Mouse (Mus musculus) limb, embryonic 14.5 days (tissue): ENCODE results near the gene Cdc42bpb. TPM values are rescaled to one million over a fixed set of nuclear protein-coding genes. Genes with fewer than 3 reads are reported as not detected.

Source experiments
- ATAC-seq: fragments of 200-750 bp; cut with Nextera tagmentation; 2 replicates; pipeline ENCODE4 v1.8.0; 2017; ENCODE audit warnings: low read depth, moderate number of reproducible peaks, moderate TSS enrichment; ENCODE audit not compliant: low FRiP score
- DNase-seq: peaks from one replicate; pipeline ENCODE4 v3.0.0-alpha.2; 2015; ENCODE audit warnings: low spot score
- H3K27ac ChIP-seq: fragments of 300-500 bp; sonication (generic); replicated peaks from 2 replicates; pipeline ENCODE4 v1.5.1; 2014; ENCODE audit warnings: low read depth, mild to moderate bottlenecking, low read length, moderate library complexity, mixed read lengths
- H3K27me3 ChIP-seq: fragments of 300-500 bp; sonication (generic); 2 replicates; pipeline ENCODE4 v1.6.1; 2014; ENCODE audit warnings: low read length, mixed read lengths; ENCODE audit not compliant: control insufficient read depth, insufficient read depth
- H3K36me3 ChIP-seq: fragments of 300-500 bp; sonication (generic); 2 replicates; pipeline ENCODE4 v1.6.1; 2014; ENCODE audit warnings: mild to moderate bottlenecking, low read length, moderate library complexity, mixed read lengths; ENCODE audit not compliant: control insufficient read depth, insufficient read depth
- H3K4me1 ChIP-seq: fragments of 300-500 bp; sonication (generic); 2 replicates; pipeline ENCODE4 v1.6.1; 2014; ENCODE audit warnings: antibody characterized with exemption, low read length, mixed read lengths; ENCODE audit not compliant: control insufficient read depth, insufficient read depth
- H3K4me2 ChIP-seq: fragments of 300-500 bp; sonication (generic); replicated peaks from 2 replicates; pipeline ENCODE4 v1.6.1; 2014; ENCODE audit warnings: low read depth, mild to moderate bottlenecking, low read length, moderate library complexity; ENCODE audit not compliant: severe bottlenecking
- H3K4me3 ChIP-seq: fragments of 300-500 bp; sonication (generic); replicated peaks from 2 replicates; pipeline ENCODE4 v1.5.1; 2014; ENCODE audit warnings: low read length
- H3K9ac ChIP-seq: fragments of 300-500 bp; sonication (generic); 2 replicates; pipeline ENCODE4 v1.6.1; 2014; ENCODE audit warnings: mild to moderate bottlenecking, low read depth, low read length, moderate library complexity; ENCODE audit not compliant: severe bottlenecking
- H3K9me3 ChIP-seq: fragments of 300-500 bp; sonication (generic); 2 replicates; pipeline ENCODE4 v1.6.1; 2016; ENCODE audit warnings: low read length; ENCODE audit not compliant: control insufficient read depth
- POLR2A ChIP-seq: fragments of 200-500 bp; IDR thresholded peaks from 2 replicates; pipeline ENCODE4 v1.8.0; 2012; ENCODE audit warnings: inconsistent platforms, mild to moderate bottlenecking, moderate library complexity, borderline replicate concordance; ENCODE audit not compliant: insufficient read depth, insufficient read length; ENCODE audit errors: extremely low read depth
- WGBS: fragments of 180-500 bp; shearing (Covaris S2); extraction: QIAGEN DNeasy Blood & Tissue Kit; methylation state at CpG from one replicate; pipeline ENCODE4 v1.1.7; 2014; 5-methylcytosine and 5-hydroxymethylcytosine counted together
- polyA plus RNA-seq, 2 experiments: library from polyadenylated mRNA; depleted of rRNA in 1 of 2; stranded (reverse) in 1 of 2; unstranded in 1 of 2; fragments of >200 nt; fragmentation: Nextera tagmentation in 1 of 2; extraction: Ambion mirVana in 1 of 2; gene quantifications; 2 replicates each; pipeline versions ENCODE4 v1.2.1 to v1.2.3; 2012 to 2014

Cdc42bpb gene
- polyA plus RNA-seq, 2 experiments = 37.0 to 163 TPM

GRCm38 (mm10) chr12:111275150-111275841 is 102.2 kb downstream of the Cdc42bpb start:
- under 1% methylated on average over 22 of the region's 58 CpGs for WGBS
- no peaks in the 10 kb centered on the region for H3K36me3 ChIP-seq
- H3K4me1 ChIP-seq = peaks cover 19% of the 10 kb centered on the region
- no peaks in the 10 kb centered on the region for H3K9me3 ChIP-seq
- peaks cover 68% of the 10 kb centered on the region for H3K27me3 ChIP-seq
- ATAC-seq = 0 out of 2 replicates have a peak, but pooled peaks have one; percentile 24
- no peak for DNase-seq
- peak overlapping the region; percentile 90 for H3K4me2 ChIP-seq
- H3K27ac ChIP-seq = no peak overlapping the region
- no peak for TF ChIP-seq POLR2A
- H3K9ac ChIP-seq = peak overlapping the region; percentile 44
- peak overlapping the region; percentile 45 for H3K4me3 ChIP-seq

- peak overlapping the region; percentile 45 for H3K4me3 ChIP-seq
- no peaks in the 10 kb centered on the region for H3K36me3 ChIP-seq
- peaks cover 19% of the 10 kb centered on the region for H3K4me1 ChIP-seq
- H3K9ac ChIP-seq = peak overlapping the region; percentile 44
- DNase-seq = no peak
- no peak for ATAC-seq
- peak overlapping the region; percentile 90 for H3K4me2 ChIP-seq
- H3K9me3 ChIP-seq = no peaks in the 10 kb centered on the region
- no peak for TF ChIP-seq POLR2A
- 2% methylated on average over 46 of the region's 80 CpGs for WGBS
- H3K27me3 ChIP-seq = peaks cover 75% of the 10 kb centered on the region
- no peak overlapping the region for H3K27ac ChIP-seq
Observed at GRCm38 (mm10) chr12:111274447-111275149, 102.9 kb downstream of the Cdc42bpb start.

GRCm38 (mm10) chr12:111274006-111274405 is 103.5 kb downstream of the Cdc42bpb start:
- H3K27me3 ChIP-seq = peaks cover 75% of the 10 kb centered on the region
- 3% methylated on average over 25 of the region's 28 CpGs for WGBS
- peak overlapping the region; percentile 90 for H3K4me2 ChIP-seq
- H3K36me3 ChIP-seq = no peaks in the 10 kb centered on the region
- TF ChIP-seq POLR2A = no peak
- no peak for ATAC-seq
- H3K9me3 ChIP-seq = no peaks in the 10 kb centered on the region
- DNase-seq = no peak
- peak overlapping the region; percentile 44; the same call in 1 of the 2 replicates for H3K9ac ChIP-seq
- no peak overlapping the region for H3K27ac ChIP-seq
- peak overlapping the region; percentile 45 for H3K4me3 ChIP-seq
- peaks cover 19% of the 10 kb centered on the region for H3K4me1 ChIP-seq

- ATAC-seq = no peak
- no peak overlapping the region for H3K4me3 ChIP-seq
- H3K4me1 ChIP-seq = peaks cover 19% of the 10 kb centered on the region
- no peak overlapping the region for H3K9ac ChIP-seq
- peak; percentile 68 for DNase-seq
- no peak overlapping the region for H3K4me2 ChIP-seq
- no peaks in the 10 kb centered on the region for H3K9me3 ChIP-seq
- no peaks in the 10 kb centered on the region for H3K36me3 ChIP-seq
- WGBS = 19% methylated on average over 12 of the region's 12 CpGs
- no peak for TF ChIP-seq POLR2A
- H3K27ac ChIP-seq = no peak overlapping the region
- H3K27me3 ChIP-seq = peaks cover 75% of the 10 kb centered on the region
Observed at GRCm38 (mm10) chr12:111272420-111272819, 105.1 kb downstream of the Cdc42bpb start.

GRCm38 (mm10) chr12:111271966-111272365 is 105.6 kb downstream of the Cdc42bpb start:
- H3K4me2 ChIP-seq = no peak overlapping the region
- no peak overlapping the region for H3K9ac ChIP-seq
- no peak overlapping the region for H3K27ac ChIP-seq
- peaks cover 74% of the 10 kb centered on the region for H3K27me3 ChIP-seq
- TF ChIP-seq POLR2A = no peak
- no peak for ATAC-seq
- 21% methylated on average over 8 of the region's 8 CpGs for WGBS
- peaks cover 19% of the 10 kb centered on the region for H3K4me1 ChIP-seq
- no peaks in the 10 kb centered on the region for H3K36me3 ChIP-seq
- DNase-seq = no peak
- no peak overlapping the region for H3K4me3 ChIP-seq
- H3K9me3 ChIP-seq = no peaks in the 10 kb centered on the region
